Mouse (Mus musculus) natural killer cell, adult 2 months (primary cell): ENCODE data around the gene Josd2.
A peak's percentile ranks its signal among the peaks of the same experiment; 100 is the strongest.

Experiments
- DNase-seq, 2 experiments: peaks; one replicate each; pipeline ENCODE4 v3.0.0; 2022; ENCODE audit warnings: low spot score in 2 of 2

Gene Josd2

DNA sequence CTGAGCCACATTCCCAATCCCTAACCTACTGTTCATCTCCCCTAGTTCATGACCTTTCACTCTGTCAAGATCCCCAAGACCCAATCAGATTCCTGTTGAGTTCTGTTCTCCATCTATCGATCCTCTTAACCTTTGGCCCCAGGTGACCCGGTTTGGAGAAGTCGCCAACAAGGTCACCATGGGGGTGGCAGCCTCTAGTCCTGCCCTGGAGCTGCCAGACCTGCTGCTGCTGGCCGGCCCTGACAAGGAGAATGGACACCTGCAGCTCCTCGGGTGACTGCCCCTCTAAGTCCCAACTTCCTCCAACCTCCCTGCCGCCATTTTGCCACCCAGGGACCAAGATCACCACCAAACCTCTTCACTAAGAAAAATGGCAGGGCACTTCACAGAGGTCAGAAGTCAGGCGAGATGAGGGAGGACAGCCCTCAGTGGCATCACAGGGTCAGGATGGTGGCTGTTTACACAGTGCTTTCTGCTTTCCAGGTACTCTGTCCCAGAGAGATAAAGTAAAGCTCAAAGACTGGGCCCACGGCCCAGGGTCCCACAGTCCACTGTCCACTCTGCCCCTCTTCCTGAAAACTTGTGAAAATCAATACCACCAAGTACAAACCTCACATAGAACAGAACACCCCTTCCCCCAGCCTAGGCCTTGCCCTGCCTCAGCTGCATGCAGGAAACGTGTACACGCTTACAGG, 29.7 kb downstream of the Josd2 start:
- no peak for DNase-seq

DNA sequence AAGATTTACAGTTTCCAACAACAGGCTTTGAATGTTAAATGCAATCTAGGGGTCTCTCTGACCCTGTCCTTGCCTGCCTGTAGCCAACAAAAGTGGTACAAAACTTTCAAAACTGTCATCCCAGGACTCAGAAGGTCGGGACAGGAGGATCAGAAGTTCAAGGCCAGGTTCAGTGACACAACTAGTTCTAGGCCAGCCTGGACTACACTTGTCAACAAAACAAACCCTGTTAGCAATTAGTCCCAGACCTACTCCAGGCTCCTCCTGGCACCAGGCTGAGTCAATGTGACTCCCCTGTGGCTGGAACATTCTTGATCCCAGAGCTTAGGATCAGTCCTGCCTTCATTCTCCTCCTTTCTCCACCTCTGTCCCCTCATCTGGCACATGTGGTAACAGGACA, 31.1 kb downstream of the Josd2 start:
- no peak for DNase-seq

DNA sequence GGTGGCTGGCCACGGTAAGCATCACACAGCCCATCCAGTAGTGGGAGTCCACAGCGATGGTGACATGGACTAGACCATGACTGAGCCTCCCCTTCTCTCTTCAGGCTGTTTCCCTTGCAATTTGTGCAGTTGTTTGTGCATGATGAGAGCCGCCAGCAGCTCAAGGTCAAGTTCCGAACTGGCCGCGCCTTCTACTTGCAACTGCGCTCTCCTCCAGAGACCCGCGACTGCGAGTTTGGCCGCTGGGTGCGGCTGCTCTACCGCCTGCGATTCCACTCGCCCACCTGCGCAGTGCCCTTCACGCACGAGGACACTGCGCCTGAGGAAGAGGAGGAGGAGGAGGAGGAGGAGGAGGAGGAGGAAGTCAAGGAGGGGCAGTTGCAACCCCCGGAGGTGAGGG, 32.3 kb downstream of the Josd2 start:
- DNase-seq: no peak

DNA sequence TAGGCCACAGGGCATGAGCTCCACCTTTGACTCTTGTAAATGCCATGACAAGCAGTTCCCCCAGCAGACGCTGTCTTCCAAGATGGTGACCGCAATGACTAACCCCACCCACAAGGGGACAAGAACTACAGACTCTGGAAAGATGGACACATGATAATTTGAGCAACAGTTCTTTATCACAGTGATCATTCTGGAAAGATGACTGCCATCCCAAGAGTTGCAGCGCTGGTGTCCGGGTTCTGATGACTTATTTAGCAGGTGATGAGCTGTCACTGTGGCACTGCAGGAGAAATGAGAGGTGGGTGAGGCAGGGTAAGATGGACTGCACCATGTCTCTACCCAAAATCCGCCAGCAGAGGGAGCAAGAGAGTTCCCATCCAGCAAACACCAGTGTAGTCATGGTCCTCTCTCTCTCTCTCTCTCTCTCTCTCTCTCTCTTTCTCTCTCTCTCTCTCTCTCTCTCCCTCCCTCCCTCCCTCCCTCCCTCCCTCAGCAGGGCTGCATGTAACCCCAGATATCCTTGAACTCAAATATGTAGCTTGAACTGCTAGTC, 33.9 kb downstream of the Josd2 start:
- peak; percentile 70 to 81 for DNase-seq

- no peak for DNase-seq
These were observed 39.7 kb downstream of the Josd2 start for GRCm38 (mm10) chr7:44507491-44507890.

DNA sequence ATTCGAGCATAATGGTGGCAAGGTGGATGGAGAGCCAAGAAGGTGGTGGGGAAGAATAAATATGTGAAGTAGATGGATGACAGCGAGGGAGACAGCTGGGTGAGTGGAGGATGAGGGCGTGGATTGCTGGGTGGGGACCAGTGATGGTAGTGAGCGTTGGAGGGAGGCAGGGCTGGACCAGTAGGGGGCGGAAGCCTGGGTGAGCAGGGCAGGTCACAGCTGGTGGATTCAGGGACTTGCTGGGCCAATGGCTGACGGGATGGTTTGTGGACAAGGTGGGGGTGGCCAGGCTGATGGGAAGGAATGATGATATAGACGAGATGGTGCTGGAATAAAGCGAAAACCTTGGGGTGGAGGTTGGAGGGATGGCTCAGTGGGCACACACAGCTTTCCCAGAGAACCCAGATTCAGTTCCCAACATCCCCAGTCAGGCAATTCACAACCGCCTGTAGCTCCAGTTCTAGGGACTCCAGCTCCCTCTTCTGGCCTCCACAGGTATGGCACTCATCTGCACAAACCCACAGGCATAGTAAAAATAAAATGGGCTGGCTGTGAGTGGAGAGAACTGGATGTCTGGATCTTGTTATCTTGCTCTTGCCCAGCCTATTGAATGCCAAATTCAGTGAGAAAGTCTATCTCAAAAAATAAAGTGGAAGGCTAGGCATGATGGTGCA, 51.6 kb downstream of the Josd2 start:
- DNase-seq: no peak

DNA sequence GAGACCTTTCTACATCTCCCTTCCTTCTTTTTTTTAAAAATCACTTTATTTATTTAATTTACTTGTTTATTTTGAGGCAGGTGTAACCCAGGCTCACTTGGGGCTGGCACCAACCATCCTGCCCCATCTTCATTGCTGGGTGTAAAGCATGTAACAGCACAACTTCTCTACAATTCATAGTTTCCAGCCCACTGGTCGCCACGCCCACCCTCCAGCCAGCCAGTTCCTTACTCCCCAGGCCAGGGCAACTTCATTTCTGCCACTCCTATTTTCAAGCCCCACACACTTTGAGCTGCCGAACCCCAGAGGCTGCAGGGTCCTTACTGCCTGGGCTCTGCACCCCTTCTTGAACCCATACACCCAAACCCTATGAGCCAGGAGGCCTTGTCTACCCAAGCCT, 53.2 kb downstream of the Josd2 start:
- DNase-seq: no peak
